Mouse (Mus musculus) ovary, adult 18-20 months (tissue): ENCODE measurements around the gene Tubg1.
A peak's percentile ranks its signal among the peaks of the same experiment; 100 is the strongest.
"Not testable (repeated sequence)": the region's sequence is repeated elsewhere in the genome, so short reads cannot be mapped to it uniquely, and the experiment has no call there.

Source experiments
- DNase-seq: peaks from one replicate; pipeline ENCODE4 v3.0.0; 2022; ENCODE audit warnings: low spot score, mixed read lengths

The Tubg1 gene

DNA sequence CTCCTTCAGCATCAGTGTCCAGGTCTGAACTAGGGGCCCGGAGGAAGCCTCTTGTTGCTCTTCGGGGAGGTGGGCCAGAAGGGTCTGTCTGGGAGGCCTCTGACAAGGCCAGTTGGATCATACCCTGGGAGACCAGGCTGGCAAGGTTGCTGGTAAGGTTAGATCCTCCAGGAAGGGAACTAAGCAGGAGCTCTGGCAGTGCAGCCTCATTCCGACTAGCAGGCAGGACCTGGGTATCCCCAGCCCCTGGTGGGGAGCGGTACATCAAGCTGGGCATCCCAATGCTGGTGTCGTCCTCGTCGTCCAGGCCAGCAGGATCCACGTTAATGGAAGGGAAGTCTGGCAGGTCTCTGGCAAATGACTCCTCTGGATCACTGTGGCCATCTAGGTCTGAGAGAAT is 21.5 kb upstream of the Tubg1 start:
- DNase-seq: no peak

DNA sequence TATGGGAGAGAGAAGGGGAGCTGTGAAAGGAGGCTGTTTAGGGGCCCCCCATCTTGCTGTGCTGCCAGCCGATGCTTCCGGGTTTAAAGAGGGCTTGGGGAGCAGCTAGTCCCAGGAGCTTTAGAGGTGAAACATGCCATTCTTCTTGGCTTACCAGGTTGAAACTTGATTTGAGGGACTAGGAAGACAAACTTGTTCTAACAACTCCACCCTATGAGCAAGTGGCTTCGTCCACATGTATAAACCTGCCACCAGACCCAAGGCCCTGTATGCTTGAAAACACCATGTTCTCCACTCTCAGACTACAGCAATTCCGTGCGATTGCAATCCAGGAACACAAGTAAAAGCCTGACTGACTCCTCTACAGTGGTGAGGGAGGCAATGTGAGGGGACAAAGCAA is 16.7 kb upstream of the Tubg1 start:
- DNase-seq: no peak

DNA sequence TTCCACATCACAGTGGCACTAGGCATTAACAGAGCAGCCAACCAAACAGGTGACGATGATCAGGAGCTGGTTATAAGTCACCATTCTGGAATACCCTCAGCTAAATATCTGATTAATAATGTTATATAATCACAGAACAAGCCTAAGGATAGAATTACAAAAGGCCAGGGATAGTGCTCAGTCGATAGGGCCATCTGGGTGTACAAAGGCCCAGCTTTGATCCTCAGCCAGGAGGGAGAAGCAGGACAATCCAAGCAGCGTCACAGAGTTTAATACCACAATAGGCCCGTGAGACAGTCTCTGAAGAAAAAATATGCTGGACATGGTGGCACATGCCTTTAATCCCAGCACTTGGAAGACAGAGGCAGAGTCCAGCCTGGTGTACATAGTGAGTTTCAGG is 10.4 kb upstream of the Tubg1 start:
- no peak for DNase-seq

DNA sequence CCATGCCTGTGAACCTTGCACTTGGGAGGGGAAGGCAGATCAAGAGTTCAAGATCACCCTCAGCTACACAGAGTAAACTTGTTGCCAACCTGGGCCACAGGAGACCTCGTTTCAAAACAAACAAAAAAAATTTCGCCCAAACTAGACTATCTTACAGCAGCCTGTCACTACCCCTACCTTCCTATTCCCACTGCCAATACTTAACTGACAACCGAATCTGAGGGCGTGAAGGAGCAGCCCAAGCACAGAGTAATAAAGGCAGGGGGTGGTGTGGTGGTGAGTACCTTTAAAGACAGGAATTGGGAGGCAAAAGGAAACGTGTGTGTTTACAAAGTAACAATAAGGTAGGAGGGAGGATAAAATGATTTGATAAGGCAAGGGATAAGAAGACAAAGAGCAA is 9.0 kb upstream of the Tubg1 start:
- DNase-seq: no peak

DNA sequence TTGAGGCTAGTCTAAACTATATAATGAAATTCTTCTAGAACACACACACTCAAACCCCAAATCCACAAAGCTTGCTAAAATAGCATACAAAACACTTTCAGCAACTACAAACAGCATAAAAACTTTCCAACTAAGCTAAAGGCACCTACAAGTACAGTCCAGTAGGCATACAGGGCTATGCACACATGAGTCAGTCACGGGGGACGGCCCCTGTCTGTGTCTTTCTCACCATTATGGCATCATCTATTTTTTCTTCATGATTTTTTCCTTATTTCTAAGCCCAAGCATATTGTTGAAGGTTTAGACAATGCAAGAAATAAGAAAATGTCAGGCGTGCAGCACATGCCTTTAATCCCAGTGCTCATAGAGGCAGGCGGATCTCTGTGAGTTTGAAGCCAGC is 8.6 kb upstream of the Tubg1 start:
- DNase-seq: no peak

DNA sequence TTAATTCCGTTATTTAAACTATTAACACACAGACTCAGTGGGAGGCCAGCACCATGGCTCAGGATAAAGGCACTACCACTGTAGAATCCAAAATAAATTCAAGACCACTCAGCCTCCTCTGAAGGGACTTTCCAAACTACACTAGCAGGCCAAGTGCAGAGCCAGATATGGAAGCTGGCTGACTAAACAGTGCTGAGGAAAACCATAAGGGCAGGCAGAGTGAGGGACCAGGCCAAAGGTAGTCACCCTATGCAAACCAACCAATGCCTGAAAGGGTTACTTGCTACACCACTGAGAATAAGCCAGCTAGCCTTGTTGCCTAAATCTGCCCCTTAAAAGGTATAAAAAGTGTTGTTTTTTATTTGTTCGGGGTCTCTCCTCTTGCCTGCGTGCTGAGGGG is 7.6 kb upstream of the Tubg1 start:
- no peak for DNase-seq

DNA sequence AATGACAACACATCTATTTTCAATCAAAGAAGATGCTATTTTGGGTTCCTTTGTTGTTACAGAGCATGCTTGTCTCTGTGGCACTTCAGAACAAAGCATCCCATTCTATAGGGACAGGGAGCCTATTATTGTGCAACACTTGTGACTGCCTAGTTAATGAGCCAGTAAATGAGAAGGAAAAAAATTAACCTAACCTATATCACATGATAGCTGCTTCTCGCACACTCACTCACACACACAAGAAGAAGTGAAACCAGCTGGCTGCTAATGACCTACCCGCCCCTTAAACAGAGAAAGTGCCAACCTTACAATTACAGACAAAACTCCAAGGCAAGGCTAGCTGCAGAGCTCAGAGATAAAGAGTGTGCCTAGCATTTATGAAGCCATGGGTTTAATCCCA is 4.2 kb upstream of the Tubg1 start:
- DNase-seq: no peak

DNA sequence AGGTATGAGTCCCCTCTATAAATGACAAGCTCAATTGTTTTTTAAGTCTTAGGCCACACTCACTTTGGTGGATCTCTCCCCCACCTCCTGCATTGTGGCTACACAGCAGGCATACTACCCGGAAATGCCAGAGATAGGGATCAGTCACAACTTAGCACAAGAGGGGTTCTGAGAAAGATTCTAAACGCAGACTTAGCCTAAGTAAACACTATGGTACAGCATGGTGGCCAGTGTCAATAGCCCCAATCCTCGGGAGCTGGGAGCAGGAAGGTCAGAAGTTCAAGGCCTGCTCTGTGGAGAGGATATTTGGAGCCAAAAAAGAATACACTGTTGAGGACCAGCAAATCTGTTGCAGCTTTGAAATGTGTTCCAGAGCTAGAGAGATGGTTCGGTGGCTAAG is 1.6 kb upstream of the Tubg1 start:
- no peak for DNase-seq

DNA sequence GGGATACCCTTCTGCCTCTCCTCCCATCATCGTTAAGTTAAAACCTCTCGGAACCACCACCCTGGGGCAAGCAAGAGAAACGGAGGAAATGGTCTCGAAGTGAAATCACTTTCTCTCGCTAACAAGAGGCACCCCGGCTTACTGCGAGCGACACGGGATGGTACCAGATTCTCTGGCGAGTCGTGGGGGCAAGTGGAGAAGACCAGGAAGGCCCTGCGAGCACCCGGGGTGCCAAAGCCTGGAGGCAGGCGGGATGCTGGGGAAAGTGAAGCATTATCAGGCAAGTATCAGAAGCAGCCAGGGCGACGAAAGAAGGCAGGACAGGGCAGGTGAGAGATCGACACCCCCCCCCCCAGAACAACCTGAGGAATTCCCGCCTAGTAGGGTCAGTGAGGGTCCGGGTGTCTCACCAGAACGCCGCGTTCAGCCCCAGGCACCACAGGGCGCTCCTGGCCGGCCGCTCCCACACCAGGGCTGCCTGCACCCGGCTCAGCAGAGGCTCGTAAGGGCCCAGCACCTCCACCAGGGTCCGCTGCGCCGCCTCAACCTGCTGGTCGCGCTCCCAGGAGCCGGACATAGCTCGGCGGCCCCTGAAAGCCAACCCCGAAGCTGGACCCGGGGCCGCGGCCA is 492 bp upstream of the Tubg1 start:
- DNase-seq: no peak

DNA sequence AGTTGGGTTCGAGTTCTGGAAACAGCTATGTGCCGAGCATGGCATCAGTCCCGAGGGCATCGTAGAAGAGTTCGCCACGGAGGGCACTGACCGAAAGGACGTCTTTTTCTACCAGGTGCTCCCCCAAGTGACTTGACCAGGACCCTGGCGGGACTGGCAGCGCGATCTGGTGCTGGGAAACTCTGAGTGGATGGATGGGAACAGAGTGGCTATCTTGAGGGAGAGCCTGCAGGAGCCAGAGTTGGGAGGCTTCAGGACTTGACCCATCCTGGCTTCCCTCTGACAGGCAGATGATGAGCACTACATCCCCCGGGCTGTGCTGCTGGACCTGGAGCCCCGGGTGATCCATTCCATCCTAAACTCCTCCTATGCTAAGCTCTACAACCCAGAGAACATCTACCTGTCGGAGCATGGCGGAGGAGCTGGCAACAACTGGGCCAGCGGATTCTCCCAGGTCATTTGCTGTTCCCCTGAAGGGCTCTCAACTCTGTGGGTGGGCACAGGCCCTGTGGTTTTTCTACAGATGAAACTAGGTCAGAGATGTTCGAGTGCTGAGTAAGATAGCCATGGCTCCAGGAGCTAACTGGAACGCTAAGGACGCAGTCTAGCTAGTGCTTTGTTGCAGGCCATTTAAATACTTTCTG is 929 bp downstream of the Tubg1 start:
- DNase-seq: no peak

DNA sequence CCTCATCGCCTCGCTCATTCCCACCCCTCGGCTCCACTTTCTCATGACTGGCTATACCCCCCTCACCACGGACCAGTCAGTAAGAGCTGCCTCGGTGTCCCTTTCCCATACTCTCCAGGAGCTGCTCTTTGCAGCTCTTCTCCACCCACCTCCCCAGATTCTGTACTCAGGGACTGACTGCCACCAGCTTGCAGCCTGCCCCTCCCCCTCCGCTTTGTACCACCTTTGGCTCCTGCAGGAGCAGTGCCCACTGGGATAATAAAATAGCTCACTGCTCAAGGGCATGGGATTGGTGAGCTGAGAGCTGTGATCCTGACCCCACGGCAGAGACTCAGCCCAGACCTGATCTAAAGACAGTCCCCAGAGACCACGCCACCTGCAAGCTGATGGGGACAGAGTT is 4.8 kb downstream of the Tubg1 start:
- not testable (repeated sequence) for DNase-seq

DNA sequence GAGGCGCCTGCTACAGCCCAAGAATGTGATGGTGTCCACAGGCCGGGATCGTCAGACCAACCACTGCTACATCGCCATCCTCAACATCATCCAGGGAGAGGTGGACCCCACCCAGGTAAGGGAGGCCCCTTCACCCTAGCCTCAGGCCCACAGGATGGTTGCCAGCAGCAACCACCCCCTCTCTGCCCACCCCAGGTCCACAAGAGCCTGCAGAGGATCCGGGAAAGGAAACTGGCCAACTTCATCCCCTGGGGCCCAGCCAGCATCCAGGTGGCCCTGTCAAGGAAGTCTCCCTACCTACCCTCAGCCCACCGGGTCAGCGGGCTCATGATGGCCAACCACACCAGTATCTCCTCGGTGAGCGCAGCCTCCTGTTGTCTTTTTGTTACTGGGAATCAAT is 5.3 kb downstream of the Tubg1 start:
- not testable (repeated sequence) for DNase-seq

DNA sequence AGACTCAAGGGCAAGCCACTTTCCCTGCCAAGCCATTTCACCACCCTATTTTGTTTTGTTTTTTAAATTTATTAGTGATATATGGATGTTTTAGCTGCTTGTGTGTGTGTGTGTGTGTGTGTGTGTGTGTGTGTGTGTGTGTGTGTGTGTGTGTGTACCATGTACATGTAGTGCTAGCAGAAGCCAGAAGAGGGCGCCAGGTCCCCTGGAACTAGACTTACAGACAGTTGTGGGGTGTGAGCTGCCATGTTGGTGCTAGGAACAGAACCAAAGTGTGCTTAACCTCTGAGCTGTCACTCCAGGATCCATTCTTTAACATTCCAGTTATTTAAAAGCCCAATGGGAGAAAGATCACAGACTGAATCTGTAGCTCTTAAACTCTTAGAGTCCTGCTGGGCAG is 7.3 kb downstream of the Tubg1 start:
- no peak for DNase-seq

DNA sequence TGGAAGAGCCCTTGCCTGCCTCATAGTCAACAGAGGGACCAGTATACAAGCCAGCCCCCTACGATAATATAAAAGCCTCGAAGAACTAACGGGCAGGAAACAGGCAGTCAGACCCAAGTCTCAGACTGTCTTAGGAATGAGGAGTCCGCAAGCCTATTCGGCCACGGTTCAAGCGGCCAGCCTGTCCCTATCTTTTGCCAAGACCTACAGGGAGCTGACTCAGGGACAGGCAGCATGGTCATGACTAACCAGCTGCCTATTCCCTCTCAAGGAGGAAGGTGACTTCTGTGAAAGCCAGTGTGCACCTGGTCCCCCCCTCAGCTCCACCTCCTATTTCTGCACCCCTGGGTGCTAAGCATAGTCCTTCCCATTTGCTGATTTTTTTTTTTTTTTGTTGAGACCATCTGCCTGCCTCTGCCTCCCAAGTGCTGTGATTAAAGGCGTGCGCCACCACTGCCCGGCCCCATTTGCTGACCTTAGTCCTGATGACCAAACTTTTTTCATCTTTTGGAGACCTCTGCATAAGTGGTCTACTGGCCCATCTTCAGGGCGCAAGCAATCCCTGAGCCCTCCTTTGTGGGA is 9.3 kb downstream of the Tubg1 start:
- no peak for DNase-seq

DNA sequence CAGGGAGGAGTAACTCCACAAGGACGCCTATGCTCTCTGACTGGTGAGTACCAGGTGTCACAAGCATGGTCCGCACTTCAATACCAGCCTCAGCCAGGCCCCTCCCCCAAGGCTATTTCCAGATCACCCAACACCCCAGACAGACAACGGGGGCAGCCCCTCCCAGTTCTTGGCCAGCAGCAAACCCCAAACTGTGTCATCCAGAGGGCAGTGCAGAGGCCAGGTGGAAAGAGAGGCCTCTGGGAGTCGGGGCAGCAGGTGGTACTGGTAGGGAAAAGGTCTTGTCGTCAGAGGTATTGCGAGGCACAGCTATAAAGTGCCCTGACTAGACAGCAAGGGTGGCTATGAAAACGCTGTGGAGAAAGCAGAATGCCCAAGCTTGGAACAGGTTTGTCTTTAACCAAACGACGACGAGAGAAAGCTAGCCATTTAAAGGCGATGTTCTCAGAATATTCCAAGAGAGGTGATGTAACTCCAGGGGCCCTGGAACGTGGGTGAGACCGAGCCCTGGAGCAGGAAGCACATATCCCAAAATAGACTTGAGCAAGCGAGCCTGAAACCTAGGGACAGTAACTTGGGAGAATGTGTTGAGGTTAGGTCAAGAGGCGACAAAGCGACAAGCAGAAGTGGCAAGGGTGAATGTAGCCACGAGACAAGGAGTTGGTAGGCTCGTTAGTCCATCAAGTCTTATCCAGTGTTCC is 10.5 kb downstream of the Tubg1 start:
- no peak for DNase-seq

DNA sequence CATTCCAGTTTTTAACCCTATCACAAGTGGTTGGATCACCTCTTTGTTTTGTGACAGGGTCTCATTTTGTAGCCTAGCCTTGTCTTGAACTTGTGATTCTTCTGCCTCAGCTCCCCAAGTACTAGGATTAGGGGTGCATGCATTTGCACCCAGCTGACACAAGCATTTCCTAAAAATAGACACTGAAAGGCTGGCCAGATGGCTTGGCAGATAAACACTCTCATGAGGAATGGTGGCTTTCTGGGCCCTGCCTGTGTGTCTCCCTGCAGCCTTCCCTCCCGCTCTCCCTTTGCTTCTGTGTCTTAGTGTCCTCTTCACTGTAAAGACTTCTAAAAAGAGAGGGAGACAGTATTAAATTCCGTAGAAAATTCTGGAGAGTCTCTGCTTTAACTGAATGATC is 11.4 kb downstream of the Tubg1 start:
- no peak for DNase-seq

DNA sequence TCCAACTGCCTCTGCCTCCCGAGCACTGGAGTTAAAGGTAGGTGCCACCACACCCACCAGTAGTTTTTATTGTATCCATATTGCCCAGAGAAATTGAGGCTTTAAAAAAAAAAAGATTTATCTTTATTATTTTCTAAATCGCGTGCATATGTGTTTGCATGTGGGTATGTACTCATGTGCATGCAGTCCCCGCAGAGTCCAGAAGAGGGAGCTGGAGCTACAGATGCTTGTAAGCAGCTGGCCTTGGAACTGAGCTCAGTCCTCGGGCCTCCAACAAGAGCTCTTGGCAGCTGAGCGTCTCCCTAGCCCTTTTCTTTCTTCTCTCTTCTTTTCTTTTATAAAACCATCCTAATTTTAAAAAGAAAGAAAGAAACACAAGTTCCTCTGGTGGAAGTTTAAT is 12.0 kb downstream of the Tubg1 start:
- DNase-seq: no peak

DNA sequence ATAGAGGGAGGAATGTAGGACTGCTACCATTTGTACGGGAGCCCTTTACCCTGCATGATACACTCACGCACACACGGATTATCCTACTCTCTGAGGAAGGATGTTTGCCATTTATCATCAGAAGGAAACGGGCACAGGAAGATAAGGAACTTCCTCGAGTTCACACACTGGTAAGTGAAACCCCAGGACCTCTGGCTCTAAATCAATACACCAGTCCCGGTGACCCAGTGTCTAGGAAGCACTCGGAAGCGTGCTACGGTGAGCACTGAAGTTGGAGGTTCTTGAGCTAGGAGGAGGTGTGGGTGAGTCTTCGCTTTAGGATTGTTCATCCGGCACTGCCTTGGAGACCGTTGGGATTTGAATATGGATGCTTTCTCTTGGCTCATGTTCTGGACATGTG is 13.3 kb downstream of the Tubg1 start:
- DNase-seq: no peak

DNA sequence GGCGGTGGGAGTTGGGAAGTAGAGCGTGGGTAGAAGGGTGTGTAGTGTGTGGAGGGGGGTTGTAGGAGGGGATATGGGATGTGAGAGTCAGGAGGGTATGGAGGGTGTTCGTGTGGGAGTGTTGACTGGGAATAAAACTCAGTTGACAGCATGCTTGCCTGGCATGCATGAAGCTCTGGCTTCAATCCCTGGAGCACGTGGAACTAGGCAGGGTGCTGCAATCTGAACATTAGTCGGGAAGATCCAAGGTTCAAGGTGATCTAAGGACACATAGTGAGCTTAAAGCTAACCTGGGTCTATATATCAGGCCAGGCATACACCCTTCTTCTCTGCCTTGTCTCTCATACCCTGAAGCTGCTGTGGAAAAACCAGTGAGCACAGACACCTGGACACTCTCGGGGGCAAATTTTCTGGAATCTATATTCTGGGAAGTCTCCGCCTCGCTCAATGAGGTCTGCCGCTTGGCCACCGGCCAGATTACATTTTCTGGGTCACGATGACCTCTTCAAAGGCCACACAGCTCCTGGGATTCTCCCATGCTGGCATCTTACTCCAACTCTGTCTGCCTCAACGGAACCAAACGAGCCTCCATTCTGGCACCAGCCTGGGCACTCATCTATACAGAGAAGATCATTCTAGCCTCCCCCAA is 14.6 kb downstream of the Tubg1 start:
- DNase-seq: peak; percentile 75

DNA sequence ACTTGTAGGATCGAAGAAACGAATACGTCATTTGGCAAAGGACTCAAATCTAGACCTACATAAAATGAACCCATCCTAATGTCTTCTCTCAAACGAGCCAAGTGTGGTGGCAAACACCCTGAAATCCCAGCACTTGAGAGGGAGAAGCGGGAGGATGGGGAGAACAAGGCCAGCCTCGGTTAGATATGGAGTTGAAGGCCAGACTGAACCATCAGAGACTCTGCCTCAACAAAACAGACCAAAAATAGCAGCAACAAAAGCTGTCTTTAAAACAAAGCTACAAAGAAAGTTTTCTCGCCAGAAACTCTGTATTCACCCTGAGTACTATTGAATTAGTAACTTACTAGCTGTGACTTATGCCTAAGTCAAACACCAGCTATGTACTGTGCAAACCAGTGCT is 17.3 kb downstream of the Tubg1 start:
- DNase-seq: peak; percentile 47

DNA sequence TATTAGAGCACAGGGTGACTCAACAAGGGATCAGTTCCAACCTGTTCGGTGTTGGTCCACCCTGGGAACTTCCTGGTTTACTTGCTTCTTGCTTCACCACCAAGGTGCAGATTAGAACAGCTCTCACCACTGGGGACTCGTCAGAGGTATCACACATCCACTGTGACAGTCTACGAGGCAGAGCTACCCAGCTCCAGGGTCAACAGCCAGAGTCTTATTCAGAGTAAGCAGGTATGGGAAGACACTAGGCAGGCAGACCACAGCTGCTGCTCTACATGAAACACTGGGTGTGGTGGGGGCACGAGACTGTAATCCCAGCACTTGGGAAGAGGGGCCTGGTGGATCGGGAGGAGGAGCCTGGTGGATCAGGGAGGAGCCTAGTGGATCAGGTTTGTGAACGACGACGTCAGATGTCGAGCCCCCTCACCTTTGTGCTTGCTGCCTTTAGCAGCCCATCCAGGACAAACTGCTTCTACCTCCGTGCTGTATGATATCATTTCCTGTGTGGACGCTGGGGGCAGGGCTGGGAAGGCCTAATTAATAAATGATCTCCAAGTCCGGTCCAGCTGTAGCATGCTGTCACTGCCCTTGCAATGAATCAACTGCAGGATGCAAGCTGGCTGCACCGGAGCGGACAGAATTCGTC is 18.9 kb downstream of the Tubg1 start:
- no peak for DNase-seq

DNA sequence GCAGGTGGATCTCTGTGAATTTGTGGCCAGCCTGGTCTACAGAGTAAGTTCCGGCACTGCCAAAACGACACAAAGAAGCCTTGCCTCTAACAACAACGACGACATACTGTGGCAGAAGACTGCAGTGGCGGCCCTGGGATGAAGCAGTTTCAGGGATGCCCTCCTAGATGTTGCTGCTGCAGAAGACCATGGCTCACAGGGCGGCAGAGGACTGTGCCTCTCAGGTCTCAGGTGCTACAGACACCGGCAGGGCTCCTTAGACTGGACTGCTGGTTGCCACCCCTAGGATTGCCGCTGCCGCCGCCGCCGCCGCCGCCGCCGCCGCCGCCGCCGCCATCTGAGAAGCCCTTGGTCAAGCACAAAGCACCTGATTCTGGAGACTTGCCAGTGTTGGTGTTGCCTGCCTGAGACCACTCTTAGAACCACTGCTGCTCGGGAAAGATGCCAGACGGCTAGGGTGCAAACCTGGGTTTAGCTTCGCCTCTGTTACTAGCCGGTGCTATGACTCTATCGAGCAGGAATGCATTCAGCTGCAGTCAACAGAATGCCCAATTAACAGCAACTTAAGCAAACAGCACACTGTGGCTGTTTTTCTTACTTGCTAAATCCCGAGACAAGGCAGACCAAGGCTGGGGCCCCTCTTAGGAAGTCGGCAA is 20.6 kb downstream of the Tubg1 start:
- DNase-seq: no peak
